8 mouse cellular contexts compared by ENCODE assay signal in genomic region chr8:71380178-71381171, GRCm38 (mm10). TPM values are rescaled to one million over a fixed set of nuclear protein-coding genes. Genes with fewer than 3 reads are reported as not detected.
DNase-seq lines count a peak whose midpoint lies in the region; ATAC-seq and TF ChIP-seq lines count a peak whose summit lies in the region.

No protein-coding gene starts in this region.

- TF ChIP-seq CTCF in C2C12 (IDR thresholded peaks at IDR 0.05; ENCODE audit: control insufficient read depth, insufficient read depth, insufficient read length): no peak

- H3K9me3 ChIP-seq in ES-E14 (ENCODE audit: control insufficient read depth, insufficient read depth, low read depth, low read length): no peaks in the 10 kb centered on the region
- no peaks in the 10 kb centered on the region for H3K9me3 ChIP-seq in forebrain, embryonic 12.5 days

- no peak for ATAC-seq in forebrain, embryonic 12.5 days (ENCODE audit: low FRiP score)
- no peak for ATAC-seq in erythroid progenitor cell, adult 5-6 weeks (replicated peaks; ENCODE audit: low FRiP score, poor library complexity, severe bottlenecking)

- H3ac ChIP-seq in C2C12 (ENCODE audit: control insufficient read depth, insufficient read length, low read depth): peak overlapping the region; percentile 86

- peak overlapping the region; percentile 86; the same call in 1 of the 2 replicates for H3K27ac ChIP-seq in ES-E14 (ENCODE audit: insufficient read depth, low read depth, low read length, poor library complexity, severe bottlenecking)
- H3K27ac ChIP-seq in forebrain, embryonic 12.5 days: 0 out of 2 replicates have a peak overlapping the region, but pooled peaks have one; percentile 89

- in situ Hi-C loops in ES-E14 (cut with MboI; ENCODE audit: low sequenced_read_pairs in 2 of 2, unreplicated experiment in 2 of 2): no loop called here

- DNase-seq in ES-E14 (ENCODE audit: low read depth, low spot score): no peak
- peak; percentile 53 for DNase-seq in kidney, adult 18-20 months
- peak; percentile 39 for DNase-seq in lung, postnatal 36 days
- no peak for DNase-seq in right cerebral cortex, postnatal 25 days
- DNase-seq in gastrocnemius, postnatal 36 days: no peak

- peak overlapping the region; percentile 89 for H3K9ac ChIP-seq in ES-E14 (ENCODE audit: insufficient read depth, low read depth, low read length, poor library complexity, severe bottlenecking)
- peak overlapping the region; percentile 80 for H3K9ac ChIP-seq in forebrain, embryonic 12.5 days

- H3K27me3 ChIP-seq in C2C12 (ENCODE audit: control insufficient read depth, insufficient read depth, insufficient read length): no peaks in the 10 kb centered on the region
- peaks cover 35% of the 10 kb centered on the region for H3K27me3 ChIP-seq in forebrain, embryonic 12.5 days

- H3K36me3 ChIP-seq in C2C12 (ENCODE audit: control insufficient read depth, insufficient read depth): peaks cover 22% of the 10 kb centered on the region
- H3K36me3 ChIP-seq in ES-E14 (ENCODE audit: control insufficient read depth, insufficient read depth, low read length, poor library complexity, severe bottlenecking): peaks cover 2% of the 10 kb centered on the region; the same call in 1 of the 2 replicates
- peaks cover 6% of the 10 kb centered on the region for H3K36me3 ChIP-seq in forebrain, embryonic 12.5 days (replicated peaks)

- intact Hi-C loops in gastrocnemius, postnatal 36 days (cut with DNase I): no loop called here

- H3K4me2 ChIP-seq in forebrain, embryonic 12.5 days: peak overlapping the region; percentile 98

- H3K79me3 ChIP-seq in C2C12 (ENCODE audit: low read depth): peaks cover 17% of the 10 kb centered on the region

- WGBS in forebrain, embryonic 12.5 days: 1% methylated on average over 72 of the region's 72 CpGs

- H3K4me1 ChIP-seq in ES-E14 (ENCODE audit: control insufficient read depth in 2 of 2, insufficient read depth in 2 of 2, low read length in 2 of 2, poor library complexity in 1 of 2): peaks cover 4 to 32% of the 10 kb centered on the region in 2 experiments
- H3K4me1 ChIP-seq in forebrain, embryonic 12.5 days: peaks cover 68% of the 10 kb centered on the region

- H3K4me3 ChIP-seq in C2C12 (ENCODE audit: insufficient read depth, poor library complexity, severe bottlenecking): peak overlapping the region; percentile 82
- peak overlapping the region; percentile 70 to 91 for H3K4me3 ChIP-seq in ES-E14 (ENCODE audit: insufficient read depth in 1 of 2, low read depth in 1 of 2, low read length in 2 of 2, poor library complexity in 1 of 2, severe bottlenecking in 1 of 2)
- peak overlapping the region; percentile 75 for H3K4me3 ChIP-seq in forebrain, embryonic 12.5 days (replicated peaks)

- H3K79me2 ChIP-seq in C2C12 (ENCODE audit: control insufficient read depth, insufficient read depth): peaks cover 39% of the 10 kb centered on the region

TF ChIP-seq in C2C12, 6 proteins besides CTCF, POLR2A, EP300 and RAD21:
- TF ChIP-seq USF1 (IDR thresholded peaks at IDR 0.05; ENCODE audit: low read depth): no peak
- no peak for TF ChIP-seq MYOD1 (IDR thresholded peaks at IDR 0.05; ENCODE audit: control insufficient read depth, insufficient read length, low read depth)
- TF ChIP-seq FOSL1 (IDR thresholded peaks at IDR 0.05; ENCODE audit: insufficient read depth, low read length, poor library complexity, severe bottlenecking): no peak
- no peak for TF ChIP-seq CEBPB (IDR thresholded peaks at IDR 0.05; ENCODE audit: low read depth)
- no peak for TF ChIP-seq MAX (IDR thresholded peaks at IDR 0.05)
- no peak for TF ChIP-seq MYOG (IDR thresholded peaks at IDR 0.05; ENCODE audit: control insufficient read depth, extremely low read depth, insufficient read length)

TF ChIP-seq in ES-E14, 5 proteins besides CTCF, POLR2A, EP300 and RAD21:
- TF ChIP-seq ZNF384 (IDR thresholded peaks at IDR 0.05; ENCODE audit: low read depth, low read length): no peak
TF ChIP-seq in ES-E14: peak in this region for 0.

RNA-seq across cellular contexts. Expression of gene Nr2f6, which starts 1.3 kb away (rescaled TPM):
- polyA plus RNA-seq in C2C12 (2012; fragmentation: generic; extraction: Trizol): 73.0 TPM
- total RNA-seq in ES-E14 (2012; rRNA removed): 52.8 and 63.1 TPM in 2 replicates
- polyA plus RNA-seq in forebrain, embryonic 12.5 days (2016; fragmentation: Nextera tagmentation; extraction: Ambion mirVana): 31.5 and 35.3 TPM in 2 replicates
- not detected in 2 replicates for total RNA-seq in erythroid progenitor cell, adult 5-6 weeks (2015; ENCODE audit: low replicate concordance)
- total RNA-seq in erythroid progenitor cell, adult 5-6 weeks (2017; ENCODE audit: low replicate concordance): 1.4 and 6.7 TPM in 2 replicates
- total RNA-seq in gastrocnemius, postnatal 36 days (2021): 10 to 100 TPM; 20.9 to 21.5 TPM

RNA-seq across cellular contexts. Expression of gene Ocel1, which starts 9.4 kb away (rescaled TPM):
- 11.2 TPM for polyA plus RNA-seq in C2C12 (2012; fragmentation: generic; extraction: Trizol)
- 7.4 and 9.4 TPM in 2 replicates for total RNA-seq in ES-E14 (2012; rRNA removed)
- 3.2 and 4.4 TPM in 2 replicates for polyA plus RNA-seq in forebrain, embryonic 12.5 days (2016; fragmentation: Nextera tagmentation; extraction: Ambion mirVana)
- 1.7 and 13.7 TPM in 2 replicates for total RNA-seq in erythroid progenitor cell, adult 5-6 weeks (2015; ENCODE audit: low replicate concordance)
- 10.4 and 10.7 TPM in 2 replicates for total RNA-seq in erythroid progenitor cell, adult 5-6 weeks (2017; ENCODE audit: low replicate concordance)
- 1 to 10 TPM; 5.1 to 7.5 TPM for total RNA-seq in gastrocnemius, postnatal 36 days (2021)

RNA-seq across cellular contexts. Expression of gene Use1, which starts 13.8 kb away (rescaled TPM):
- 105 TPM for polyA plus RNA-seq in C2C12 (2012; fragmentation: generic; extraction: Trizol)
- 112 and 144 TPM in 2 replicates for total RNA-seq in ES-E14 (2012; rRNA removed)
- 76.7 and 77.1 TPM in 2 replicates for polyA plus RNA-seq in forebrain, embryonic 12.5 days (2016; fragmentation: Nextera tagmentation; extraction: Ambion mirVana)
- 46.1 and 99.8 TPM in 2 replicates for total RNA-seq in erythroid progenitor cell, adult 5-6 weeks (2015; ENCODE audit: low replicate concordance)
- 48.1 and 59.2 TPM in 2 replicates for total RNA-seq in erythroid progenitor cell, adult 5-6 weeks (2017; ENCODE audit: low replicate concordance)
- total RNA-seq in gastrocnemius, postnatal 36 days (2021): 10 to 100 TPM; 75.4 to 96.2 TPM

RNA-seq across cellular contexts. Expression of gene Ushbp1, which starts 15.1 kb away (rescaled TPM):
- polyA plus RNA-seq in C2C12 (2012; fragmentation: generic; extraction: Trizol): 0.04 TPM
- 2.0 and 2.4 TPM in 2 replicates for total RNA-seq in ES-E14 (2012; rRNA removed)
- 3.2 and 4.6 TPM in 2 replicates for polyA plus RNA-seq in forebrain, embryonic 12.5 days (2016; fragmentation: Nextera tagmentation; extraction: Ambion mirVana)
- total RNA-seq in erythroid progenitor cell, adult 5-6 weeks (2015; ENCODE audit: low replicate concordance): not detected in 2 replicates
- total RNA-seq in erythroid progenitor cell, adult 5-6 weeks (2017; ENCODE audit: low replicate concordance): 0.64 TPM in 1 of 2 replicates, not detected in the other
- total RNA-seq in gastrocnemius, postnatal 36 days (2021): 1 to 10 TPM; 6.4 to 8.1 TPM

RNA-seq across cellular contexts. Expression of gene Babam1, which starts 16.2 kb away (rescaled TPM):
- polyA plus RNA-seq in C2C12 (2012; fragmentation: generic; extraction: Trizol): 118 TPM
- 40.7 and 47.4 TPM in 2 replicates for total RNA-seq in ES-E14 (2012; rRNA removed)
- 89.4 and 110 TPM in 2 replicates for polyA plus RNA-seq in forebrain, embryonic 12.5 days (2016; fragmentation: Nextera tagmentation; extraction: Ambion mirVana)
- 35.0 and 51.6 TPM in 2 replicates for total RNA-seq in erythroid progenitor cell, adult 5-6 weeks (2015; ENCODE audit: low replicate concordance)
- total RNA-seq in erythroid progenitor cell, adult 5-6 weeks (2017; ENCODE audit: low replicate concordance): 22.3 and 44.8 TPM in 2 replicates
- 10 to 100 TPM; 60.1 to 68.3 TPM for total RNA-seq in gastrocnemius, postnatal 36 days (2021)

Comparison
In these comparisons a context has a peak if more than half of its experiments do, and no peak if none do; other contexts are left out.
1. DNase-seq: peak in kidney, adult 18-20 months (single experiment) and lung, postnatal 36 days (single experiment); none in ES-E14 (single experiment), right cerebral cortex, postnatal 25 days (single experiment) and gastrocnemius, postnatal 36 days (0 of 2).
2. Peak in every context shown above with its lines, with median percentiles within 50 percentile points of each other: H3K4me3 ChIP-seq.